Mouse (Mus musculus): ENCODE data around the gene Galt.
A peak's percentile ranks its signal among the peaks of the same experiment; 100 is the strongest.
"Not testable (repeated sequence)": the region's sequence is repeated elsewhere in the genome, so short reads cannot be mapped to it uniquely, and the experiment has no call there.

The Galt gene

DNA sequence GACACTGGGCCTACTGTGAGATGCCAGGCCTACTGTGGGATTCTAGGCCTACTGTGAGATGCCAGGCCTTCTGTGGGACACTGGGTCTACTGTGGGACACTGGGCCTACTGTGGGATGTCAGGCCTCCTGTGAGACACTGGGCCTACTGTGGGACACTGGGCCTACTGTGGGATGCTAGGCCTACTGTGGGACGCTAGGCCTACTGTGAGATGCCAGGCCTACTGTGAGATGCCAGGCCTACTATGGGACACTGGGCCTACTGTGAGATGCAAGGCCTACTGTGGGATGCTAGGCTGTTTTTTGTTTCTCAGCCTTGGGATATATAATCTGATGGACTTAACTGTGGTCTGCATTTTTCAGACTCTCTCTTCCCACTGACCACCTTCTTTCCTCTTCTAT lies 20.8 kb downstream of the Galt start:
- peak; percentile 8 for DNase-seq

- not testable (repeated sequence) for DNase-seq
Observed at GRCm38 (mm10) chr4:41781271-41781670, 26.2 kb downstream of the Galt start.

- not testable (repeated sequence) for DNase-seq
Observed at GRCm38 (mm10) chr4:41781748-41782485, 26.9 kb downstream of the Galt start.

DNA sequence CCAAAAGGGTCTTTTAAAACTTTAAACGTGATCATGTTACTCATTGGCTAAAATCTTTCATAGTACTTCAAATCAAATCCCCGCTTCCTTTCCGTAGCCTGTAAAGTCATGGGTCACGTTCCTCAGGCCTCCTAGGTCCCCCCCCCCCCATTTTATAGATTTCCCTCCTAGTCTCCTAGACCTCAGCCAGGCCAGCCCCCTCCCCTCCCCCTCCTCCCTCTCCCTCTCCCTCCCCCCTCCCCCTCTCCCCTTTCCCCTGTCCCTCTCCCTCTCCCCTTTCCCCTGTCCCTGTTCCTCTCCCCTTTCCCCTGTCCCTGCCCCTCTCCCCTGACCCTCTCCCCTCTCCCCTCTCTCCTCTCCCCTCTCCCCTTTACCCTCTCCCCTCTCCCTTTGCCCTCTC lies 27.7 kb downstream of the Galt start:
- DNase-seq = not testable (repeated sequence)

DNA sequence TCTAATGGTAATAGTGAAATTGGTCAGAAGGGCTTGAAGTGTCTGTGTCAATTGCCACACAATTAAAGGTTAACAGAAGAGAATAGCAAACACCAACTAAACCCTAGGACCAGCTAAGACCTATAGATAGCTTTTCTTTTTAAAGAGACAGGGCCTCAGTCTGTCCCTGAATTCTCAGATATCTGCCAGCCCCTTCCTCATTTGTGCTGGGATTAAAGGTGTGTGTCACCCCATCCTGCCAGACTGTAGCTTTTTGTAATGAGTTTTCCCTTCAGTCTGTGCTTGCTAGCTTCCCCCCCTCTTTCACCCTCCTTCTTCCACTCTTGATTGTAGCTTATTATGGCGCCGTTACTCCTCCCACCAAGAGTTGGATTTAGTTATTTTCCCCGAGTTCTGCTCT lies 28.2 kb downstream of the Galt start:
- DNase-seq = not testable (repeated sequence)

All from kidney, adult 11 months (tissue).